Mouse (Mus musculus): ENCODE measurements around the gene Exosc10.

DNA sequence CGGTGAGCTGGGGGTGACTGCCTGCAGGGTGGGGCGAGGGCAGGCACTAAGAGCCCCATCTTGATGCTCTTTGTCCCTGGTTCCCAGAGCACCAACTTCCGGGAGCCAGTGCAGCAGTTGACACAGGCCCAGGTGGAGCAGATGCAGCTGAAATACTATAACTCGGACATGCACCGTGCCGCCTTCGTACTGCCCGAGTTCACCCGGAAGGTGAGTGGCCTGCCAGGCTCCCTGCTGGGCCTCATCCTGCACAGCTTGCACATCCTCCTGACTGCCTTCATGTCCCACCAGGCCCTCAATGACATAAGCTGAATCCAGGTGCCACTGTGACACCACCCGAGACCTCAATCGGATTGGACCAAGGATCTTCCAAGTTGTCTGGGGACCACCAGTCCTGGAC lies 35.8 kb downstream of the Exosc10 start:
- TF ChIP-seq CTCF (IDR thresholded peaks at IDR 0.05), result no peak
- no peak for TF ChIP-seq POLR2A (IDR thresholded peaks at IDR 0.05; ENCODE audit: insufficient read depth, low read depth, low read length)

All from heart, adult 2 months (tissue).